Mouse (Mus musculus) erythroid progenitor cell, adult 5-6 weeks (primary cell): Measurements from ENCODE around the gene Tcea2. TPM values are rescaled to one million over a fixed set of nuclear protein-coding genes. Genes with fewer than 3 reads are reported as not detected.

Experiments
- ATAC-seq: replicated peaks from 2 replicates; pipeline ENCODE4 v1.8.0; 2016; ENCODE audit warnings: moderate number of reproducible peaks, mild to moderate bottlenecking, moderate TSS enrichment, inconsistent platforms; ENCODE audit not compliant: poor library complexity, low FRiP score, severe bottlenecking
- total RNA-seq, 2 experiments: library from RNA; stranded (forward) in 1 of 2; stranded (reverse) in 1 of 2; fragments of 150-400 nt in 1 of 2; fragments of 186-747, 209-891 nt in 1 of 2; gene quantifications; 2 replicates each; pipeline versions ENCODE4 v1.2.3 to v1.2.4; 2015 to 2017; ENCODE audit warnings: low replicate concordance in 2 of 2

The Tcea2 gene
- total RNA-seq, 2 experiments from 2014 or later, result not detected

DNA sequence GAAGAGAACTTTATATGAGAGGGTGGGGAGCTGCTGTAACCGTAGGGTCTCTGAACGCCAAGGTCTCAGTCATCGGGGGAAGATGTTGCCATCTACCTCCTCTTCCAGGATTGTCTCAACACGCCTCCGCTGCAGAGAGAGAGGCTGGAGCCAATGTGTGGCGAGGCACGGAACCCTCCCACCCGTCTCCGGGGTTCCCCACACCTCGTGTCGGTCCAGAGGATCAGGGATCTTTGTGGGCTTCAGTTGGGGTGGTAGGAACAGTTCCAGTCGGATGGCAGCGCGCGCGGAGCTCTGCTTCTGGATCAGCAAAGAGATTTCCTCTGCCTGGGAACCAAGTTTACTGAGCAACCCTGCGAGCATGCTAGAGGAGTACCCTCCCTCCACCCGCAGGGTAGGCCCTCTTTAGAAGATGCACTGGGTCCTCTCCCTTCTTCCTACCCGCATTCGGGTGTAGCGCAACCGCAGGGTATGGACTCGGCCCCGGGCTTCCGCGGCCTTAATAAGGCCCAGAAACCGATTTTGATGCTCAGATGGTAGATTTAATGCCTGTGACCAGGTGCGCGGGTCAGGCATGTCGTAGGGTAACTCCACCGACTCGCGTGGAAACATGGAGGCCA is 16.8 kb downstream of the Tcea2 start:
- ATAC-seq, result no peak

DNA sequence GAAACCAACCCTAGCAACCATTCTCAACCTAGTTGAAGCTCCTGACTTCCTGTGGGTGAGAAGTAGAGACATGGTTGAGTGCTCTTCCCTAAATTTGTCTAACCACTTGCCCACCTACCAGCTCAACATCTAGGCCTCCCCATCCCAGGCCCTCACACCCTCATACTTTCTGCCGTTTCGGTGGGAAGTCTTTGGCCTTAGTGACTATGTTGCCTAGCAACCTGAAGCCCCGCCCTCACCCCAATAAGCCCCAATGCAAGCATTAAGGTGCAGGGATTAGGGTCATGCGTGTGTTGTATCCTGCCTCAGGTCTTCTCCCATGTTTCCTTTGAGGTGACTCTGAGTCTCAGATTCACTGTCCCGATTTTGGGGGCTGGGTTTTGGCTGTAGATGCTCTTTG is 18.1 kb downstream of the Tcea2 start, which contains the start of gene Lkaaear1:
TSS of gene Lkaaear1 (minus strand) at position 202 of the 400 bp plus-strand sequence.
- ATAC-seq, result no peak

DNA sequence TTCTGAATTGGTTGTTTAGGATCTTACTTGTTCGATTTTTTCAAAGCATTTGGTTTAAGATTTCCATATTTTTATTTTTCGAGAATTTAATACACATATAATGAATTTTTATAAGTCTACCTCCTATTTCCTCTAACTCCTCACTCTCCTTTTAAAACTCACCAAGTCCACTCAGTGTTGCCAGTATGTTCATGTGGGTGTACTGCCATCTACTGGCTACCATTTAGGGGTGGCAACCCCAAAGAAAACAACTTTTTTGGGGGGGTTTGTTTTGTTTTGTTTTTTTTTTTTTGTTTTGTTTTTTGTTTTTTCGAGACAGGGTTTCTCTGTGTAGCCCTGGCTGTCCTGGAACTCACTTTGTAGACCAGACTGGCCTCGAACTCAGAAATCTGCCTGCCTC is 26.6 kb downstream of the Tcea2 start:
- ATAC-seq, result no peak

DNA sequence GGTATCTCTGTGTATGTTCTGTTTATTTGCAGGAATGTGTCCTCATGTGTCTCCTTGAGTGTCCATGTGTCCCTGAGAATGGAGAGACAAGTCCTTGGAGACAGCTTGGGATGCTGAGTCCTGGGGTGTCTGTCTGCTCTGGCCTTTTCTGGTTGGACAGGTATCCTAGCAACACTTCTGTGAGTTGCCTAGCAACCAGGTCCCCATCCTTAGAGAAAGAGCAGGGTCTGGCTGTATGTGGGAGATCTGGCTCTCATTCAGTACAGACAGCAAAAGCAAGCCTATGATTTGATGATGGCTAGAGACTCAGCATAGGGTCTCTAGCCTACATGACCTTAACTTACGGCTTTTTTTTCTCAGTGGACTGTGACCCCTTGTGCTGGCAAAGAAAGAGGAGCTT is 33.6 kb downstream of the Tcea2 start:
- no peak for ATAC-seq

DNA sequence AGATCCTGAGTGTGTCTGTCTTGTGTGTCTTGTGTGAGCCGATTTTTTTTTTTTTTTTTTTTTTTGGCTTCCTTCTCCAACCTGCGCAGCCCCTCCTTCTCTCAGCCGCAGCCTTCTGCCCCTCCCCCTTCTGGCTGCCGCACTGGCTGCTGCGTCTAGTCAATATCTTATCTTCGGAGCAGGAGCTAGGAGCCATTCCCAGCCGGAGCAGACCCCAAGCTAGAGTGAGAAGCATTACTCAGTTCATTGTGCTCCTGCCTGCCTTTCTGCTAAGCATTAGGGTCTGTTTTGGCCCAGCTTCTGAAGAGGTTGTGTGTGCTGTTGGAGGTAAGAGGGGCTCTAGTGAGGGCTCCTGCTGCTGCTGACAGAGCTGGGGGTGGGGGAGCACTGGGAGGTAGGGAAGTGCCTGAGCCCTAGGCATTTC is 34.8 kb downstream of the Tcea2 start, which contains the start of gene Oprl1:
TSS of gene Oprl1 (plus strand) at position 114 of the 424 bp plus-strand sequence.
- no peak for ATAC-seq

DNA sequence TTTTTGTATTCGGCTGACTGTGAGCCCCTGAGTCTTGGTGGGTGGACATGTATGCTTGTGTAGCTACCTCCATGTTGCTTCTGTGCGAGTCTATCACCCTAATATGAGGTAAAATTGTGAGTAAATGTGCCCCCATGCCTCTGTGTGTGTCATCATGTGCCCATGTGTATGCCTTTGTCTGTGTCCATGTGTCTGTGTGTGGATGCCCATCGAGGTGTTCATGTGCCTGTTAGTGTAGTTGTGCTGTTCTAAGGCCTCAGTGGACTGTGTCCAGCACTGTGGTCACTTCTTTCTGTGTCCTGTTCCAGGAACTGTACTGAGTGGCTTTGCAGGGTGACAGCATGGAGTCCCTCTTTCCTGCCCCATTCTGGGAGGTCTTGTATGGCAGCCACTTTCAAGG is 35.3 kb downstream of the Tcea2 start:
- ATAC-seq, result no peak

DNA sequence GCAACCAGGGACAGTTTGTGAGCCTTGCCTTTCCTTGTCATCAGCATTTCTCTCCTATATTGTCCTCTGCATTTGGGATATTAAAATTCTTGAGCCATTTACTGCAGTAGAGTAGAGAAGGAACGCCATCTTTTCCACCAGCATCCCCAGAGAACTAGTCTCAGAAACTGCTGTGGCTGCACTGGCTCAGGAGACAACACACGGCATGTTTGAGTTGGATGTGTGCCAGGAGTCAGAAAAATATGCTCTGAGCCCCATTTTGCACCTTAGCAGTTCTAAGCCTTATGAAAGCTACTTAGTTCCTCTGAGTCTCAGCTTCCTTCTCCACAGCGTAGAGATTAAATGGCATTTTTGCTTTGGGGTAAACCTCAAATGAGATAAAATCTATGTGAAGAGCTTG is 36.9 kb downstream of the Tcea2 start:
- ATAC-seq, result no peak

DNA sequence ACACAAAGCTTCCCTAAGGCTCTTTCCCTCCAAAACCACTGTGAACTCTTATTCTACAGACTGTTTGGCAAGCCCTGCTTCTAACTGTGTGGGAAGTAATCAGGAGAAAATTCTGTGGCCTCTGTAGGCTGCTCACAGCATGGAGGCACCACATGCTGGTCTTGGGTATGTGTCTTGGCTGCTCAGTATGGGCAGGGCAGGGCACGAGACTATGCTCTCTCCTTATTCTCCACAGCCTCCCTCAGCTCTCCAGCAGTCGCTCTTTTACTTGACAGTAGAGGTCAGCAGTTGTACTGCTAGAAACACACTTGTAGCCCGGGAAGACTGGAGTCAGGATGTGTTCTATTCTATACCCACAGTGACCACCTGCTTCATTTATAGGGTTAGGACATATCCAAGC is 40.0 kb downstream of the Tcea2 start:
- no peak for ATAC-seq

DNA sequence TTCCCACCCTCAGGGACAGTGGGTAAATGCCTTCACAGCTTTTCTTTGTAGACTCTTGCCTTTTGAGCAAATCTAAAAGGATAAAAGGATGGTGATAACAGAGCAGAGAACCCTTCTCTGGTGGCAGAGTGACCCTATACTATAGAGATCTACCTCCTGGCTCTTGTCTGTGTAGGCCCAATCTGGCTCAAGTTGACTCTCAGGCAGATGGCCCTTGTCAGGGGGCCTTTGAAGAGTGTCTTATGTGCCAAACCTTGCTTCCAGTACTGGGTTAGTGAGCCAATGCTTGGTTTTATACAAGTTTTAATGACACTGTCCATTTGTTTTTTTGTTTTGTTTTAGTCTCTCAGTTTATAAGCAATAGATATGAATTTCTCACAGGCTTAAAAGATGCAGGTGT is 41.1 kb downstream of the Tcea2 start:
- ATAC-seq, result no peak

DNA sequence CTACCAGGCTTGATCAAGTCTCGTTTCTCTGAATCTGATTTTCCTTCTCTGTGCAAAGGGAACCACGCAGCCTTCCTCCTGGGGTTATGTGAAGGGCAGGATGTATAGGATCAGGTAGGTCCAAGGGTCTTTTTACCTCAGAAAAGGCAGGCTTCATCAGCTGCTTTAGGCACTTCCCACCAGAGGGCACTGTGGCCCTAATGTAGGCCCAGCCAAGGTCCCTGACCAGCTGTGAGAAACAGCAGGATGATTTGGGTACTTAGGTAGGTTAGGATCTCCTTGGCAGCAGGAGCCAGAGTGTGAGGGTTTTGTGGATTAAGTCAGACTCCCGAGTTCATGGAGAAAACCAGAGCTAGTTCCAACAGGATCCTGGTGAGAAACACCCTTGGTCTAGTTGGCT is 42.1 kb downstream of the Tcea2 start:
- ATAC-seq, result no peak

DNA sequence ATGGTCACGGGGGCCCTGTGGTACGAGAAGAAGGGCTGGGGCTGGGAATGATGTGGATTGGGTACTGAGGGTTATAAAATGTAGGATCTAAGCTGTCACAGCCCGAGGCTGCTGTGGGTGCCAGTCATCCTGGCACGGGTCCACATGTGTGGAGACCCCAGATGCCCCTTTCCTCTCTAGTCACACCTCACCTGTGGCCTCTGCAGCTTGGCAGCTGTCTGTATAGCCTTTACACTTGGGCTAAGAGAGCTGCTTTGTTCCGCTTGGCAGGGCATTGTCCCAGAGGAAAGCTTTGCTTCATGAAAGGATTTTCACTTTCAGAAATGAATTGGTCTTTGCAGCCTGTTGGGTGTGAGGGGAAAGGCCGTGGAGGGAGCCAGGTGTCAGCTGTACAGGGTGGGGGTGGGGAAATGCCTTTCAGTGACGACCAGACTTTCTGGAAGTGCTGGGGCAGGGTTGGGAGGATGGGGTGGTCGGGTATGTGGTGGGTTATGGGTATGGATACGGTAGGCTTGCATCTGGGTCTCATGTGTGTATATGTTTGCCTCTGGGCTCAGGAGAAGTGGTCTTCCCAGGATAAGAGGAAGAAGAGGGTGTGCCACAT is 47.7 kb downstream of the Tcea2 start:
- no peak for ATAC-seq

DNA sequence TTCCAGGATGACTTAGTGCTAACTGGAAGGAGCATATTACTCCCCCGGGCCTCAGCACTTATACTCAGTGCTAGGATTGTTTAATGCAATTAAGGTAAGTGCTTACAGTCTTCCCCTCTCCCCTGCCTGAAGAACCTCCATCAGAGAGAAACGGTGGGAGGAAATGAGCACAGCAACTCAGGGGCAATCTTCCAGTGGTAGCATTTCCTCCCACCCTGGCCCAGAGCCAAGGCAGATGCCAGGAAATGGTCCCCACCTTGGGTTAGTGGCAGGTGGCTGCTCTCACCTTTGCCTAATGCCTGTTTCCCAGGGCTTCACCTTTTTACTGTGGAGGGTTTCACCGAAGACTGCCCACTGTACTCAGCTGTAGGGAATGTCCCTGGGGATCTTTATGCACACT is 49.9 kb downstream of the Tcea2 start:
- ATAC-seq, result no peak

Other genes starting within 250 kb of the Tcea2 start
- gene Zbtb46, start 220.9 kb upstream of the Tcea2 start, total RNA-seq (2015; ENCODE audit: low replicate concordance), result 12.2 and 12.3 TPM in 2 replicates
- 7.5 and 15.5 TPM in 2 replicates for gene Zbtb46, start 220.9 kb upstream of the Tcea2 start, total RNA-seq (2017; ENCODE audit: low replicate concordance)
- not detected in 2 replicates for gene Abhd16b, start 187.1 kb upstream of the Tcea2 start, total RNA-seq (2015; ENCODE audit: low replicate concordance)
- gene Abhd16b, start 187.1 kb upstream of the Tcea2 start, total RNA-seq (2017; ENCODE audit: low replicate concordance), result not detected in 2 replicates
- gene Tpd52l2, start 183.2 kb upstream of the Tcea2 start, total RNA-seq (2015; ENCODE audit: low replicate concordance), result 19.8 and 23.5 TPM in 2 replicates
- 45.3 and 90.6 TPM in 2 replicates for gene Tpd52l2, start 183.2 kb upstream of the Tcea2 start, total RNA-seq (2017; ENCODE audit: low replicate concordance)
- 14.1 and 25.2 TPM in 2 replicates for gene Dnajc5, start 159.8 kb upstream of the Tcea2 start, total RNA-seq (2015; ENCODE audit: low replicate concordance)
- gene Dnajc5, start 159.8 kb upstream of the Tcea2 start, total RNA-seq (2017; ENCODE audit: low replicate concordance), result 21.4 and 23.3 TPM in 2 replicates
- 26.4 and 37.1 TPM in 2 replicates for gene Uckl1, start 95.4 kb upstream of the Tcea2 start, total RNA-seq (2015; ENCODE audit: low replicate concordance)
- gene Uckl1, start 95.4 kb upstream of the Tcea2 start, total RNA-seq (2017; ENCODE audit: low replicate concordance), result 15.2 and 30.2 TPM in 2 replicates
- gene Prpf6, start 88.4 kb upstream of the Tcea2 start, total RNA-seq (2015; ENCODE audit: low replicate concordance), result 11.7 and 13.0 TPM in 2 replicates
- 28.1 and 33.1 TPM in 2 replicates for gene Prpf6, start 88.4 kb upstream of the Tcea2 start, total RNA-seq (2017; ENCODE audit: low replicate concordance)
- 2.5 and 14.8 TPM in 2 replicates for gene Zfp512b, start 87.5 kb upstream of the Tcea2 start, total RNA-seq (2015; ENCODE audit: low replicate concordance)
- gene Zfp512b, start 87.5 kb upstream of the Tcea2 start, total RNA-seq (2017; ENCODE audit: low replicate concordance), result 0.39 and 4.2 TPM in 2 replicates
- gene Samd10, start 81.1 kb upstream of the Tcea2 start, total RNA-seq (2015; ENCODE audit: low replicate concordance), result 4.0 TPM in 1 of 2 replicates, not detected in the other
- 0.08 and 0.77 TPM in 2 replicates for gene Samd10, start 81.1 kb upstream of the Tcea2 start, total RNA-seq (2017; ENCODE audit: low replicate concordance)
- gene Gm29797, start 23.3 kb upstream of the Tcea2 start, total RNA-seq (2015; ENCODE audit: low replicate concordance), result not detected in 2 replicates
- not detected in 2 replicates for gene Gm29797, start 23.3 kb upstream of the Tcea2 start, total RNA-seq (2017; ENCODE audit: low replicate concordance)
- not detected in 2 replicates for gene Sox18, start 8.7 kb upstream of the Tcea2 start, total RNA-seq (2015; ENCODE audit: low replicate concordance)
- not detected in 2 replicates for gene Sox18, start 8.7 kb upstream of the Tcea2 start, total RNA-seq (2017; ENCODE audit: low replicate concordance)
- 84.0 and 98.9 TPM in 2 replicates for gene Rgs19, start 13.7 kb downstream of the Tcea2 start, total RNA-seq (2015; ENCODE audit: low replicate concordance)
- 17.1 and 33.1 TPM in 2 replicates for gene Rgs19, start 13.7 kb downstream of the Tcea2 start, total RNA-seq (2017; ENCODE audit: low replicate concordance)
- gene Lkaaear1, start 18.1 kb downstream of the Tcea2 start, total RNA-seq (2015; ENCODE audit: low replicate concordance), result not detected in 2 replicates
- gene Lkaaear1, start 18.1 kb downstream of the Tcea2 start, total RNA-seq (2017; ENCODE audit: low replicate concordance), result not detected in 2 replicates
- gene Oprl1, start 34.7 kb downstream of the Tcea2 start, total RNA-seq (2015; ENCODE audit: low replicate concordance), result not detected in 2 replicates
- gene Oprl1, start 34.7 kb downstream of the Tcea2 start, total RNA-seq (2017; ENCODE audit: low replicate concordance), result not detected in 2 replicates
- not detected in 2 replicates for gene Myt1, start 83.0 kb downstream of the Tcea2 start, total RNA-seq (2015; ENCODE audit: low replicate concordance)
- gene Myt1, start 83.0 kb downstream of the Tcea2 start, total RNA-seq (2017; ENCODE audit: low replicate concordance), result not detected in 2 replicates
- gene Pcmtd2, start 157.5 kb downstream of the Tcea2 start, total RNA-seq (2015; ENCODE audit: low replicate concordance), result 38.6 and 54.1 TPM in 2 replicates
- 39.4 and 44.5 TPM in 2 replicates for gene Pcmtd2, start 157.5 kb downstream of the Tcea2 start, total RNA-seq (2017; ENCODE audit: low replicate concordance)
- gene Polr3k, start 184.0 kb downstream of the Tcea2 start, total RNA-seq (2015; ENCODE audit: low replicate concordance), result 13.7 and 18.4 TPM in 2 replicates
- gene Polr3k, start 184.0 kb downstream of the Tcea2 start, total RNA-seq (2017; ENCODE audit: low replicate concordance), result 9.5 and 15.1 TPM in 2 replicates